Mouse (Mus musculus) layer of hippocampus, adult 8-10 months (tissue): ENCODE results near the gene Abca4. TPM values are rescaled to one million over a fixed set of nuclear protein-coding genes. Genes with fewer than 3 reads are reported as not detected.
"Not testable (repeated sequence)": the region's sequence is repeated elsewhere in the genome, so short reads cannot be mapped to it uniquely, and the experiment has no call there.

Source experiments
- DNase-seq, 2 experiments: peaks; one replicate each; pipeline ENCODE4 v3.0.0; 2022; ENCODE audit warnings: low spot score in 2 of 2
- total RNA-seq, 4 experiments: library from RNA; stranded (reverse); gene quantifications; 2 replicates each; pipeline ENCODE4 v1.2.4; 2022

Gene Abca4
- total RNA-seq, 4 experiments from 2014 or later = 1.6 to 3.1 (median 2.4) TPM

- no peak for DNase-seq
These were observed 165.3 kb downstream of the Abca4 start for GRCm38 (mm10) chr3:122209511-122209910.

DNA sequence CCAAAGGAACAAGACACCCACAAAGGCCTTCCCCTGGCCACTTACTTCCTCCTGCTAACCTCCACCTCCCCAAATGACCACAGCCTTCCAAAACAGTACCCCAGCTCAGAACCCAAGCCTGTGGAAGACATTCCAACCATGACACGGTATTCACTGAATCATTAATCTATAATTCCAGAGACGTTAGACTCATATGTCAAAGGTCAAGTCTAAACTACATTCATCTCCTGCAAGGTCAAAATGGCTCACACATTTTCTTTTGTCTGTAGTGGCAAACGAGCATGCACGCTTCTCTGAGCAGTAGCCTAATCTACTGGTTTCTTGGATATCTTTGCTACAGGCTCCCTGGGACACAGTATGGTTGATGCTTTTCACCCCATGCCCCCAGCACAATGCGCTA is 166.2 kb downstream of the Abca4 start:
- no peak for DNase-seq

- DNase-seq = no peak
These were observed 166.6 kb downstream of the Abca4 start for GRCm38 (mm10) chr3:122210846-122211245.

DNA sequence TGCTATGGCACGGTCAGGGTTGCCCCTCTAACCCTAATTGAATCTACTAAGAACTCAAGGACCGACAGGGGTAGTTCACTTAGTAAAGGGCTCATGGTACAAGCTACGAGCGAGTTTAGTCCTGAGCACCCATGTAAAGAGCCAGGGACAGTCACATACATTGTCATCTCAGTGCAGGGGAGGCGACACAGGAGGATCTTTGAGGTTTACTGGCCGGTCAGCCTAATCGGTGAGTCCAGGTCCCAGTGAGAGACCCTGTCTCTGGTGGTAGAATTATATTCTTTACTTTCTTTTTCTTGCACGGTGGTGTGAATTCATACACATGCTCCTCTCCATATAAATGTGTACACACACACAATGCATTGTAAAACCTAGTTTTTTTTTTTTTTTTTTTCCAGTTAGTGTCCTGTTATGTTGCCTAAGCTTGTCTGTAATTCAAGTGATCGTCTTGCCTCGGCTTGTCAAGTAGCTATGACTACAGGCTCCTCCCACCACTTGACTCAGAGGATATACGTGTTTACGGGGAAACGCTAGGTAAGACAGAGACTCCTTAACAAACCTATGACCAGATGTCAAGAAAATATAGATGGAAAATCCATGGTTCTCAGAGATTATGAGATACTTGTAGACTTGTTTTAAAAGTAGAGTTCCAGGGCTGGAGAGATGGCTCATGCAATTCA is 167.3 kb downstream of the Abca4 start:
- no peak for DNase-seq

DNA sequence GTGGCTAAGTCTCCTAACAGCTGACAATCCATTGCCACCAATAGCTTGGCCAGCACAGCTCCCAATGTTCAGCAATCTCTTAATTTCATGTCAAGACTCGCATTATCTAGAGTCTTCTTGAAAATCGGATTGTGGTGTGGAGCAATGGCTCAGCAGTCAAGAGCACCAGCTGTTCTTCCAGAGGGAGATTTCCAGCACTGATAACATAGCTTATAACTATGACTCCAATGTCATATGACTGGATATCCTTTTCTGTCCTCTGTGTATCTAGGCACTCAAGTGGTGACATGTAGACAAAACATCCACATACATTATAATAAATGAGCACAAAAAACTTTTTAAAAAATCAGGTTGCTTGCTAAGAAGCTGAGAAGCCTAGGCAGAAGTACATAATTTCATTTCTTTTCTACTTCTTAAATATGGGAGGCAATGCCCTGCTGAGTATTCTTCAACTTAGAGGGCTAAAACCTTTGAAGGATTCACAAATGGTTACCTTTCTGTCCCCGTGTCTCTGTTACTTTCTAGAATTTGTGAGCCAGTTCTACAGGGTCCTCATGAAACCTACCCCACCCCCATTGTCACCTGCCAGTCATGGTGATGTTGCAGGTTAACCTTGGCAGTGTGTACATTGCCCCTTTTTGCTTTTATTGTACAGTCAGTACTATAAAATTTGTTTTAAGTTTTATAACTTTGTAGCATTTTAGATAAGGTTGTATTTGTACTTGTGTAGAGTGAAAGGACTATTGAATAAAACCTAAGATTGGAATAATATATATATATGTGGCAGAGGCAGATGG is 177.2 kb downstream of the Abca4 start:
- DNase-seq = no peak

DNA sequence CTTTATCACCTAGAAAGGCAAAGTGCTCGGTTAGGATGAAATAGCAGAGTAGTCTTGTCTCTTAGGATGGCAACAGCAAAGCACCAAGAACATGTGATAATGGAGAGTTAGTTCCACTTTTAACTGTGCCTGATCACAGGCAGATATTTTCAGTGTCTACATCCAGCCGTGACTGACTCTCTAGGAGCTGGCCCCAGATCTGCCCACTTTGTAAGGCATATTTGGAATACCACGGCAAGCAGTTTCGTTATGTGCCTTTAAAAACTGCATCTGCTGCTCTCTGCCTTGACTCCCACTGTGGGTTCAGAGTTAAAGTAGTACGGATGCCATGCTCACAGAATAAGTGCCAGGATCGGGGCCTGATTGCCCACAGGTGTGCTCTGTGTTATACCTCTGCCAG is 182.7 kb downstream of the Abca4 start:
- DNase-seq = not testable (repeated sequence)

Other genes starting within 250 kb of the Abca4 start
- gene Abcd3, start 229.1 kb upstream of the Abca4 start, total RNA-seq = 10 to 100 TPM; 52.3 to 58.2 (median 56.8) TPM
- gene Arhgap29, start 91.9 kb upstream of the Abca4 start, total RNA-seq = 10 to 100 TPM; 16.4 to 20.7 (median 18.2) TPM
- 10 to 100 TPM; 80.5 to 97.3 (median 88.5) TPM for gene Gclm, start 201.1 kb downstream of the Abca4 start, total RNA-seq
- 10 to 100 TPM; 29.5 to 32.2 (median 31.1) TPM for gene Dnttip2, start 229.9 kb downstream of the Abca4 start, total RNA-seq
- 10 to 100 TPM in 2 of 4 experiments, 1 to 10 TPM in 2; 8.3 to 11.7 (median 10.1) TPM for gene Bcar3, start 249.7 kb downstream of the Abca4 start, total RNA-seq